Mouse (Mus musculus) heart, adult 9 months (tissue): ENCODE measurements around the gene Gm21973.

ENCODE experiments used
- DNase-seq, 2 experiments: peaks; one replicate each; pipeline ENCODE4 v3.0.0; 2022; ENCODE audit warnings: low spot score in 2 of 2

Gm21973 gene

DNA sequence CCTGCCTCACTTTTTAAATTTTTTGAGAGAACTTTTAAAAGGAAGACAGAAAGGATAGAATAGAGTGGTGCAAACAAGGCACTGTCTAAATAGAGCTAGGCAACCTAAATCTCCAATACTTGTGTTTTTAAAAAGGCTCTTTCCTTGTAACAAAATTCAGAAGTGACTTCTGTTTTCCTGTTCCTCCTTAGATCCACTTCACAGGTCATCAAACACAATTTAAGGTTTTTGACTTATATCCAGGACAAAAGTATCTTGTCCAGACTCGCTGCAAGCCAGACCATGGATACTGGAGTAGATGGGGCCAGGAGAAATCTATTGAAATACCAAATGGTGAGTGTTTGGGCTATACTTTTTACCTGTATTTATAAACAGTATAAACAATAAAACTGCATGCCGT, at the start of gene Gm21973:
Gene Gm21973, plus strand, starts transcription at position 301 of the 400 bp plus-strand sequence.
- DNase-seq: no peak

DNA sequence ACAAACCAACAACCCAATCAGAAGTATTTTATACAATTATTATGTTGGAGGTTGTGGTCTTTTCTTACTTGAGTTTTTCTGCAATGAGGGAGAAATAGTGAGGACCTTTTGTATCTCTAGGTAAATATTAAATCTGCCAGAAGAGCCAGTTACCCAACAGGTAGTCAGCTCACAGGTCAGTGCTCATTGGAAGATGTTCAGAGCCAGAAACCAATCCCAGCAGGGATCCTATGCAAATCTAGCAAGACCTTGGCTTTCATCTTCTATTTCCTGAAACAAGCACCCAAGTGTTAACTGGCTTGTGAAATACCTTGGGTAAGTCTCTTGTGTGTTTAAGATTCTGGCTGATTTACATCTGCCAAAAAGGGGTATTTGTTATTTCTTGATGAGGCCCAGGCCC, 48.8 kb upstream of the Gm21973 start:
- no peak for DNase-seq

DNA sequence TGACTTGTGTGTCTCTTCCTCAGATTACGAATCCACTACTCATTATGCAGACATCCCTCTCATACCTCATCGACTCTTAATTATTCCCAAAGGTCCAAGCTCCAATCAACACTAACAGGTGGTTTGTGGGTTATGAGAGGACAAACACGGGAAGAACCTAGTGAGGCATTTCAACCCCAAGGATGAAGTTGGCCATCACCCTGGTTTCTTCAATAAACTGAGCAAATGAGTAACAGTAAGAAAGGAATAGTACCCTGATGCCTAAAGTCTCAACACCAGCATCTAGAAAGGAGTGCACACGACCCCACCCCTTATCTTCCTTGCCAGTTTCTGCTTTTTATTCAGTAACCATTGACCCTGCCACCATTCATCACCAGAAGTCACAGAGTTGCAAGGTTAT, 47.7 kb upstream of the Gm21973 start:
- no peak for DNase-seq

DNA sequence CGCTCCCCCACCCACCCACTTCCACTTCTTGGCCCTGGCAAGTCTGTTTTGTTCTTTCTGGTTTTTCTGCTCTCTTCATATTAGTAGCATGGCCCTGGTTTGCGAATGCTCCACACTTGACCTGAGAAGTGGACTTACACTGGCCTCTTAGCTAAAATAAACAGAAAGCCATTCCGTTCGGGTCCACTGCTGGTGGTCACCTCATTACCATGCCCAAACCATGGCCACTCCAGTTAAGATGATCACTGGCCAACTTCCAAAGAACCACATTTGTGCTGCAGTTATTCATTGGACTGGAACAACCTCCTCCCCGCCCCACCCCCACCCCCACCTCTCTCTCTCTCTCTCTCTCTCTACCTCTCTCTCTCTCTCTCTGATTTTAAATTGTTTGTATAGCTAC, 43.6 kb upstream of the Gm21973 start:
- no peak for DNase-seq

DNA sequence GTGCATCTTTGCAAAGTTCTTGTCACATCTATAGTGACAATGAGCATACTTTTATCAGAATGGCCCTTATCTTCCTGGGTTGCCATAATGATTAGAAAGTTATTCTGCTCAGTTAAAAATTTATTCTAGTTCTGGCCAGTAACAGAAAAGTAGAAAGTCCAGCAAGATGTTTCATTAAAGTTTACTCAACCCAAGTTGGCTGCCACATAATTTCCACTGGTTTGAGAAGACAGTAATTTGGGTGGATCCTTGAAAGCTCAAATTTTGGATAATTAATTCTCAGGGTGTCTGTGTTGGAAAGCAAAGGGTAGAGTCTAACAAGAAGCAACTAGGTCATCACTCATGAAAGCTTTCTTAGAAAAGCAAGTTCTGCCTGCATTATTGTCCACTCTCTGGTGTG, 41.5 kb upstream of the Gm21973 start:
- DNase-seq: no peak

DNA sequence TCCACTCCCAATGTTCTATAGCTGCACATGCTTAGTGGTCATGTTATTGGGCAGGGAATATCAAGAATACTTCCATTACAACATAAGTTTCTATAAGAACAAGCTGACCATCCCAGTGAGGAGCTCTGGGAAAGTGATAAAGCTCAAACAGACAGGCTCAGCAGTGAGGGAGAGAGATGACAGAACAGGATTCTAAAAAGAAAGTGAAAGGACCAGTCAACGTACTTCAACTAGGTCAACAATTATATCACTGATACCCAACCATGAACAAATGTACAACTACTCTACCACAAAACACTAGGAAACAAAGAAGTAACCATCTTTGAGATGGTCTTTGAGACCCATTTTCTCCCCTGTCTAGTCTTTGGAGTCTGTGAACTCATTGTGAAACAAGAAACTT, 28.6 kb upstream of the Gm21973 start:
- DNase-seq: no peak

DNA sequence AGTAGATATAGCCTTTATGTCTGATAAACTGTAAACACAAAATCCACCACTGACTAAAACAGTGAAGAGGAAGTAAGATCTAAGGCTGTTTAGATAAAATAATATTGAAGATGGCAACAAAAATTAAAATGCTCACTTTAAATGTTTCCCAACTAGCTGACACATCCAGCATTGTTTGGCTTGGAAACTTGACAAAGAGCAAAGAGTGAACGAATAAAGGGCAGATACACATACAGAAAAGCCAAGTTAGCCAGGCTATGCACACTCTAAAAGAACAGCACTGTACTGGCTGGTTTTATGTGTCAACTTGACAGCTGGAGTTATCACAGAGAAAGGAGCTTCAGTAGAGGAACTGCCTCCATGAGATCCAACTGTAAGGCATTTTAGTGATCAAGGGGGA, 27.1 kb upstream of the Gm21973 start:
- DNase-seq: no peak

DNA sequence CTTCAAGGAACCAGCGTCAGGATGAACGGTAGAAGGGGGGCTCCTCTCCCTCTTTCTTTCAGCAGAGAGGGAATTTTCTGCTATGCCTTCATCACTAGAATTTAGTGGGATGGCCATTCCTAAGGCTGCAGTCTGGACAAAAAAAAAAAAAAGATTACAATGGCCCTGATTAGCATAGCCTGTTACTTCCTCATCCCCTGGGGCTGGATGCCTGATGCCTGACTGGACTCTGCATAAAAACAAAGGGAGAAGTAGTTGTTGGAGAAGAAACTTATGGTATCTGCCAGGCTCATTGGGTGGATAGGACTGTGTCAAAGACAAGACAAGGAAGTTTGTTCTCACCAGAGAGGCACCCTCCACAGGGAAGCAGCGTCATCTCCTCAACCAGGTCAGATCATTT, 25.7 kb upstream of the Gm21973 start:
- no peak for DNase-seq

DNA sequence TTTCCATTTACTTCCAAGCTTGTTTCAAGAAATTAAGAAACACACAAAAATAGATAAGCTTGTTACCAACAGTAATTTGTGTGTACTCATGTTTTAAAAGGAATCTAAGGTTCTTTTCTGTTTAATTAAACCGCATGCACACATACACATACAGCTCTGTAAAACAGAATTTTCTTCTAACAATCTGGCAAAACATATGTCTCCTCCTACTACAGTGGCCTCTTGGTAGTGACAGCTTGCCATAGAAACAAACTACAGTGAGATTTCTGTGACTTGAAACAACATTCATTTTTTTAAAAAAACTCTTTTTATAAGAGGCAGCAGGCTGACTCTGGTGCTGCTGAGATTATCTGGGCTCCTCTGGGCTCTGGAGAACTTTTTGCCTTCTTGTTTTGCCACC, 18.7 kb upstream of the Gm21973 start:
- DNase-seq: no peak

DNA sequence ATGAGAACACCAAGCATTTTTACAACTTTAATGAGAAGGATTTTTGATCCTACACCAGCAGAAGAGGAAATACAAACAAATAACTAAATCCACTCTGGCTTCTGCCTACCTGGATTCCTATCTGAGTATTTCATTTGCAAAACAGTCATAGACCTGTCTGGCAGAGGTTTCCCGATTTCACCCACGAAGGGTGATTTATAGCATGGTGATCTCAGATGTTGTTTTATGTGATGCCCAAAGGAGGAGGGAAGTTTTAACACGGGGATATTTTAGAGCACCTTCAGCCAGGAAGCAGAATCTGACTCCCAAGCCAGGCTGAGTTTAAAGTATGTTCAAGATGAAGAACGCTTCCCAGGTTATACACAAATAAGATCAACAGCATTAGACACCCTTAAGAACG, 13.4 kb upstream of the Gm21973 start:
- DNase-seq: no peak

DNA sequence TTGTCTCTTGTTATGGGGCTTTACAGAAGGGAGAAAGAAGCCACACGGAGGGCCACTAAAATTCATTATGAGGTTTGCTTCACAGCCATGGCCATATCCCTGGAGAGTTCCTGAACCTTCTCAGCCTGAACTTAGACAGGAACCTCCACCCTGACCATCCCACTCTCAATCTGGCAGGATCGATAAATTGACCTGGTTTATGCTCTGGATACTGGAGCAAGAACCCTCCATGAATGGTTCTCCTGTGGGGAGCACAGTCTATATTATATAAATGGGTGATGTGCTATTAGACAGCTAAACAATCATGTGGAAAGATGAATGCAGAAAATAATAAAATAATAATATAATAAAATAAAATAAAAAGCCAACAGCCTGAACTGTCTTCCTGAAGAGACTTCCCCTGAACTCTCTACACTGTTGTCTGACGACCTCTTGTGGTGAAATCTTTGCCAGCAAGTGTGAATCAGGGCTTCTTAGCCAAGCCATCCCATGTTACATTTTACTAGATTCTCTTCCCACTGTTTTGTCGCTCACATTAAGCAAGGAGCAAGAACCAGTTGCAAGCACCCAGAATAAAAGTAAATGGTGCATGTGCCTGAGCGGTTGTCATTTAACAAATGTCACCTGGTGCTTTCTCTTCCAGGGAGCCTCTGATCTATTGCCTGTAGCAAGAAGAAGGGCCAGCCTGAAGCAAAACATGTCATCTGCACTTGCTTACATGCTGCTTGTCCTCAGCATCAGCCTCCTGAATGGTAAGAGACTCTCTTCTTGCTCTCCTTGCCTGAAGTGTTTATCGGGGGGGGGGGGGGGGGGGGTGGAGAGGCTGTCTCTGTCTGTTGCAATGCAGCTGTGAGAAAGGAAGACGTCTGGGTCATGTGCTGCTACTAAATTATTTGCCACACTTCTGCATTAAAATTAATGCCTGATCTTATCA, 11.4 kb upstream of the Gm21973 start:
- peak; percentile 7 to 50 for DNase-seq

DNA sequence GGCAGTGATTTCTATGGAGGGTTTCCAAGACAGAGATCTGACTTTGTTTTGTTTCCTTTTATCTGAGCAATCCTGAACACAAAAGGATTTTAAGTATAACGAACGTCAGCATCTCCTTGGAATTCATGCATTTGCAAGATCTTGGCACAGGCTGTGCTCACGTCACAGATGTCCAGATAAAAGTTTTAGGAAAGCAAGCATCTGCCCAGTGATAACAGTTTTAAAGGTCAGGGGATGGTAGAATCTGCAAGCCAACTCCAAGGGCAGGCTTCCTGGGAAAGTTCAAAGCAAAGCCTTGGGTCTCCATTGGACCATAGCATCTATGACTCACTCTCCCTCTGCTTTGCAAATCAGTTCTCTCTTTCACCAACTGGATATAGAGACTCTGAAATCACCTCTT, 5.4 kb downstream of the Gm21973 start:
- DNase-seq: no peak

DNA sequence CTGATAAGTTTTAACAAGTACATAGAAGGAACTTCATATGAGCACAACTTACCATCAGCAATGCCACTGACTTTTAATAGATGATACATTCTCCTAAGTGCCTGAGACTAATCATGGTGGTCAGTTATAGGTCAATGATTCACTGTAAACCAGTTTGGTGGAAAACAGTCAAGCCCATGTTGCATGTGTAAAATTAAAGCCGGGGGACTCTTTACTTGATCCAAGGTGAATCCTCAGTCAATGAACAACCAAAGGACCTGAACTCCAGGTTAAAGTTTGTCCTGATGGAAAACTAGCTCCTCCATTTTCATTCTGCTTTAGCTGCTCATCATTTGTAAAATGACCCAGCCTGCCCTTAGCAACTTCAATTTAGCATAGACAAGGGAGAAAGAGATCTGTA, 7.4 kb downstream of the Gm21973 start:
- DNase-seq: no peak

DNA sequence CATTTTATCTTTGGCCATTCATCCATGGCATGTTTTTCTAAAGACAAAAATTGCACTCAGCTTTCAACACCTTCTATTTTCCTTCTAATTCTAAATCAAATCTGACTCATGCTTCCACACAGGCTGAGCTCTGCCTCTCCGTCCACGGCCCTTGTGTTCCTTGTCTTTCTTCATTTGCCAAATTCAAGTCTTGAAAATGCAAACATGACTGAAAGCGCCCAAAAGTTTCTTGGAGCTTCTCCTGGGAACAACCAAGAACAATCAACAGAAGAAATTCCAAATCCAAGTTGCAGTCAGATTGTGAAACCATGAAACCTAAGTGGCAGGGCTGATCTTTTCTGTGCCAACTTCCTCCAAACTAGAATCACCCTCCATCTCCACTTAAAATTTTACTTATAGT, 13.4 kb downstream of the Gm21973 start:
- DNase-seq: peak; percentile 10 to 12

DNA sequence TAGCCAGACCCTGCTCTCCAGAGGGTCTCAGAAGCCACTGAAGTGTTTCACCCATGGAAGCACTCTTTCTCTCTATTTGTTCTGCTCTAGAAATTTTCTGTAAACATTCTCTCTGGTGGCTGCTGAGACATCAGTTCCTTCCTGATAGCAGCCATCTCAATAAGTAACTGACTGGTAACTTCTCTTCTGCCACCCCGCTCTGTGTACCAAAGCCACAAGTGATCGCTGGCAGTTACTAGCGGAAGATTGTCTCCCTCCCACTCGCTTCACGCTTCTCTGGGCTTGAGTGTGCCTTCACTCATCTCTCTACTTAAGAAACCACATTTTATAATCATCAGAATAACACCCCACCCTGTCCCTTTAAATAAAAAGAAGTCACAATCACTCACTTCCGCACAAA, 21.9 kb downstream of the Gm21973 start:
- DNase-seq: no peak

DNA sequence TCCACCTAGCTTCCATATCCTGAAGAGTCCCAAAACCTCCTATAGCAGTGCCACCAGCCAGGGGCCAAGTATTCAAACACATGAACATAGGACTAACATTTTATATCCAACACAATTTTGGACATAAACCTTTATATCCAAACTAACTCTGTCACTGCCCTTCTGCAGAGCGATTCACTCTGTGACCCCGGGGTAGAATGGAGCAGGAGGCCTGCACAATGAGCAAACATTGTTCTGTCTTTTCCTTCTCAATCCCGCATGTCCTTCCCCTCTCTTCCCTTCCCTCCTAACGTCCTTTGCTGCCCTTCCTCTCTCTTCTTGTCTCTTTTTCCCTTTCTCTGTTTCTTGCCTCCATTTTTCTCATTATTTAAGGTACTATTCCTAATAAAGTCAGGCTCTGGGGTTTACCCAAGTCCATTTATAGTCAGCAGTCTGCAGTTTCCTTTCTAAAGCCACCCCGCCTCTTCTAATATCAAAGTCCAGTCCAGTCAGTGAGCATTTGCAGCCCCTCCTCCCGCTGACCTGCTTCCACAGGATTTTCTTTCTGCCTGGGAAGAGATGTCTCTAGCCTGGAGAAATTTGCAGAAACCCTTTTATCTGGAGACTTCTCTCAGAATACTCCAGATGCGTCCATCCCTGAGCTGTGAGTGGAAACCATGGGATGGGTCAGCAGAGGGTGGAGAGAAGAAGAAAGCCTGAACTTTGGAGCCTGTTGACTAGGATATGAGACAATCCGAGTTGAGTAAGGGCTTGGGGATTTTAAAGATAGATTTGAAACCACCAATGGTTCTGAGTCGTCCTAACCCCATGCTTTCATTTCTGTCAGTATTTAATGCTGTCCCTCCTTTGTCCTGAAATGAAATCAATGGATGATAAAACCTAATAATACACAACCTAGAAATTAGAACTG, 33.1 kb downstream of the Gm21973 start, which contains the start of gene Agxt2:
Gene Agxt2, plus strand, starts transcription at position 494 of the 910 bp plus-strand sequence.
- no peak for DNase-seq

DNA sequence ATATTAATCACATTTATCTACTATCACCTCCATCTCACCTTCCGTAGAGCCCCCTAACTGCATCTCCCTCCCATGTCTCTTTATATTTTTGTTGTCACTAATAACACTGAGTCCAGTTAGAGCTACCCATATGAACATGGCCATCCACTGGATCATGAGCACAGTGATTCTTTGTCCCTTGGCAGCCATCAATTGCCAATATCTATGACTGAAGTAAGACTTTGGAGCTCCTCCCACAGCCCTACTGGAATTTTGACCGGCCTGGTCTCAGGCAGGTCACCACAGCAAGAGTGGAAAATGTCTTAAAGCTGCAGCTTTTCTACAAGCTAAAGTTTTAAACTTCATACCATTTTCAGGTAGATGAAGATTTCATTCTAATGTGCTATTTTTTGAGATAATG, 41.2 kb downstream of the Gm21973 start:
- no peak for DNase-seq

DNA sequence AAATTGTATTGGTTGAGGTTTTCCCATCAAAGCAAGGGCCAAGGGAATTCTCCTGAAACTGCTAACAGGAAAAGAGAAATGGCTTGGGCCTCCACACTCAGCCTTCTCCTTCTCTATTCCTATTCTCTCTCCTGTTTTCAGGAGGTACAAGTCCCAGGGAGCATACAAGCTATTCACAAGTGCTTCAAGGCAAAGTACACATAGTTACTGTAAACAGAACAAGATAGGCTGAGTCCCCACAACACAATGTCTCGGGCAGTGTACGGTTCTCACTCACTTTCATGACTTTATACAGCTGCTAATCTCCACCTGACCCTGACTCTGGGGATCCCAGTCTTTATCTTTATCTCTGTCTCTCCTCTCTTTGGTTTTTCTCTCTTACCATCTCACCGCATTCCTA, 50.2 kb downstream of the Gm21973 start:
- no peak for DNase-seq

DNA sequence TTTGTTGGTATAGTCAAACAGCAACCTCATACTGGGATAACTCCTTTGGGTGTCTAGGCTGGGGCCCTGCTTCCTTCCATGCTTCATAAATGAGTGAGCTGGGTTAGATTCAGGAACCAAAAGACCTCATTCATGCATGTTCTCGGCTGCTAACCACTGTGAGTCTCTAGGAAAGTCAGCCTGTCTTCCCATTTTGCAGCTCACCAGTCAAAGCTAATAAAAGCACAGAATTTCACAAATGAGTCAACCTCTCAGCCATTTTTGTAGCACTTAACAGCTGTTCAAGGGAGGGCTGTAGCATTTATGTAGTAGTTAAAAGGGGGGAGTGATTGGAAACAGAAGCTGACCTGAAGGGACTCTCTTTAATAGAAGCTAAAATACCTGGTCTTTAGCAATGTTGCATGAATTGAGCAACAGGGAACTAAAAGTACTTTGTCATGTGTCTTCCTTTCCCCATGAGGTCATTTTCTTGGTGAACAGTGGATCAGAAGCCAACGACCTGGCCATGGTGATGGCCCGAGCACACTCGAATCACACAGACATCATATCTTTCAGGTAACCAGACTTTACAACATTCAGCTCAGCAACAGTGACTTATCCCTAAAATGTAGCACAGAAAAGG, 53.3 kb downstream of the Gm21973 start:
- no peak for DNase-seq

DNA sequence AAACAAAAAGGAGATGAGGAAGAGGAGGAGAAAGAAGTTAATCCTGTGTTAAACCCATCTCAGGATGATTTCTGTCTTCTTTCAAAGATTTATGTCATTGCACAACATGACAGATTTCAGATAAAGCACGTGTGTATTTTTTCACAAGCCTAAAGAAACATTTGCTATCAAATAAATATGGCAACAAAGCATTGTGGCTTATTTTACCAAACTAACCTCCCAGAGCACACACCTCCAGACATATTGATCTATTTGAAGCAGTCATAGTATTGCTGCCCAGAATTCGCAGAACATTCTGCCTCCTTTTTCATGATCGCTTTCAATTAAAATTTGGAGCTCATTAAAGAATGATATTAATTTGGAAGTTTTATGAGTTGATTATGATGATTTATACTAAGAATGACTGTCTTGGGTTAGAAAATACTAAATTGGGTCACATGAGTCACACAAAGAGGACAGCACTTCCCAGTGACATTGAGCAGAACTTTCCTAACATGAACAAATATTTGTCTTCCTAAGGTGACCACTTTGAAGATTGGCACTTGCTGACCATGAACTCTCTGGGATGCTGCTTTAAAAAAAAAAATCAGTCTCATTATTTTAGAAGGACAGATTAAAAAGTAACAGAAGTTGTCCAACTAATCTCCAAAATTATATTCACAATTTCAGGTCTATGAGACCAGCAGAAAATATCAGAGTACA, 54.7 kb downstream of the Gm21973 start:
- no peak for DNase-seq

DNA sequence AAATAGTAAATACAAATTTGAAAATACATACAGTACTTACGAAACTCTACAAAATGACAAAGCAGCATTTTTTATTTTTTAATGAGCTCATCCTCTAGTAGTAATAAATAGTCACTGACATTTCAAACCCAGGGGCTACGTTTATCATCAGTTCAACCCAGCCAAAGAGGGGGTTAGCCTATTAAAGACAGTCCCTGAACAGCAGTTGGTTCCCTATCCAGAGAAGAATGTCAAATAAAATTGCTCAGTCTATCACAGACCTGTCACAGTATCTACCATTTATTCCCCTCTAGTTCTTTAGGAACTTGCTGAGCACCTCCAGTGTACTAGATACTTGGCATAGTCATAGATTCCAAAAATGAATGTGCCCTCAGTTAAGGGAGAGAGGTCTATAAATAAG, 62.1 kb downstream of the Gm21973 start:
- DNase-seq: no peak

DNA sequence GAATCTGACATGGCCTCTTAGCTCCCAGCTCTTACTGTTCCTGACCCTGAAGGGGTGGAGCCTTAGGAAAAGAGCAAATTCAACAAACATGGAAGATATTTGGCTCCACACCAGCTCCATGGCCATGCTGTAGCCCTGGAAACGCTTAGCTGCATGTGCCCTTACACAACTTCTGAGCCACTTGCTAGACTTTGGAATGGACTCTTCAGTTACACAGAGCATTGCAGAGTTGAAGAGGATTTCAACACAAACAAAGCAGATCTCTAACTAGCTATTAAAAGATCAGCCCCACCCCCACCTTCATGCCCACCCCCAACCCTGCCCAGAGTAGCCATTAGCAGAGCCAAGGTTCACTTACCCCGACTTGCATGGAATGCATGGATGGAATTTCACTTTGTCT, 74.6 kb downstream of the Gm21973 start:
- no peak for DNase-seq
